Mouse (Mus musculus) hindbrain, embryonic 14.5 days (tissue): ENCODE results near the gene Usp32. TPM values are rescaled to one million over a fixed set of nuclear protein-coding genes. Genes with fewer than 3 reads are reported as not detected.

Experiments
- ATAC-seq: fragments of 200-750 bp; cut with Nextera tagmentation; 2 replicates; pipeline ENCODE4 v1.8.0; 2017; ENCODE audit warnings: moderate number of reproducible peaks, mild to moderate bottlenecking, moderate TSS enrichment, moderate library complexity; ENCODE audit not compliant: low FRiP score
- DNase-seq: peaks from one replicate; pipeline ENCODE4 v3.0.0-alpha.2; 2015; ENCODE audit warnings: low spot score
- H3K27ac ChIP-seq: fragments of 300-500 bp; sonication (generic); 2 replicates; pipeline ENCODE4 v1.5.1; 2014; ENCODE audit warnings: mild to moderate bottlenecking, moderate library complexity
- H3K27me3 ChIP-seq: fragments of 300-500 bp; sonication (generic); 2 replicates; pipeline ENCODE4 v1.6.1; 2014; ENCODE audit warnings: mild to moderate bottlenecking, low read length, mixed read lengths; ENCODE audit not compliant: control insufficient read depth, insufficient read depth
- H3K36me3 ChIP-seq: fragments of 300-500 bp; sonication (generic); replicated peaks from 2 replicates; pipeline ENCODE4 v1.6.1; 2014; ENCODE audit not compliant: control insufficient read depth, insufficient read depth
- H3K4me1 ChIP-seq: fragments of 300-500 bp; sonication (generic); replicated peaks from 2 replicates; pipeline ENCODE4 v1.6.1; 2014; ENCODE audit warnings: antibody characterized with exemption, low read length, mixed read lengths; ENCODE audit not compliant: control insufficient read depth, insufficient read depth
- H3K4me2 ChIP-seq: fragments of 300-500 bp; sonication (generic); replicated peaks from 2 replicates; pipeline ENCODE4 v1.6.1; 2014; ENCODE audit warnings: mild to moderate bottlenecking, moderate library complexity
- H3K4me3 ChIP-seq: fragments of 300-500 bp; sonication (generic); replicated peaks from 2 replicates; pipeline ENCODE4 v1.5.1; 2014; ENCODE audit warnings: mild to moderate bottlenecking, low read length
- H3K9ac ChIP-seq: fragments of 300-500 bp; sonication (generic); 2 replicates; pipeline ENCODE4 v1.6.1; 2014
- H3K9me3 ChIP-seq: fragments of 300-500 bp; sonication (generic); 2 replicates; pipeline ENCODE4 v1.6.1; 2016; ENCODE audit warnings: low read length; ENCODE audit not compliant: control insufficient read depth
- WGBS: fragments of 180-500 bp; shearing (Covaris S2); extraction: QIAGEN DNeasy Blood & Tissue Kit; methylation state at CpG from one replicate; pipeline ENCODE4 v1.1.7; 2014; 5-methylcytosine and 5-hydroxymethylcytosine counted together
- polyA plus RNA-seq: library from polyadenylated mRNA; unstranded; fragments of >200 nt; fragmentation: Nextera tagmentation; extraction: Ambion mirVana; gene quantifications from 2 replicates; pipeline ENCODE4 v1.2.1, GENCODE M21; 2014

Usp32 gene
- polyA plus RNA-seq, 1 experiment from 2014 or later: 18.8 TPM

DNA sequence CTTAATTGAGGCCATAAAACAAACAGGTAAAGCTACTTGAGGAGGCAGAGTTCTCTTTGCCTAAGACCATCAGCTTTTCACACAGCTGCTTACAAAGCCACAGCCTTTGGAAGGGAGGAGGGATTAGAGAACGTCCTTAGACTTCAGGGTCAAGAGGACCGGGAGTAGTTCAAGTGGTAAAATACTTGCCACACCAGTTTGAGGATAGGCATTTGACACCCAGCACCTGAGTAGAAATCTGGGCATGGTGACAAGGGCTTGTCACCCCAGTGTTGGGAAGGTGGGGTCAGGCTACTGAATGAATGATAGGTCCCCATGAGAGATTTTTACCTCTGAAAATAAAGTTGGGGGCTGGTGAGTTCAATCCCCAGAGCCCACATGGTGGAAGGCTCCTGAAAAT lies 187.3 kb downstream of the Usp32 start:
- no peak for ATAC-seq
- H3K27me3 ChIP-seq: peaks cover 18% of the 10 kb centered on the region
- no peak overlapping the region for H3K9ac ChIP-seq
- no peak overlapping the region for H3K4me2 ChIP-seq
- no peak overlapping the region for H3K4me3 ChIP-seq
- no peak overlapping the region for H3K27ac ChIP-seq
- H3K9me3 ChIP-seq: no peaks in the 10 kb centered on the region
- H3K36me3 ChIP-seq: no peaks in the 10 kb centered on the region
- no peak for DNase-seq
- H3K4me1 ChIP-seq: 0 out of 2 replicates have a peak, but pooled peaks cover 5% of the 10 kb centered on the region
- WGBS: 47% methylated on average over 2 of the region's 2 CpGs

- 42% methylated on average over 3 of the region's 3 CpGs for WGBS
- Histone ChIP-seq H3K4me2 (no peak overlapping the region), H3K4me3 (no peak overlapping the region), H3K9ac (no peak overlapping the region), H3K27me3 (peaks cover under 1% of the 10 kb centered on the region; the same call in 1 of the 2 replicates), H3K4me1 (peaks cover 25% of the 10 kb centered on the region), H3K9me3 (no peaks in the 10 kb centered on the region), H3K27ac (no peak overlapping the region), H3K36me3 (no peaks in the 10 kb centered on the region)
- DNase-seq (no peak), ATAC-seq (no peak)
These were observed 191.4 kb downstream of the Usp32 start for GRCm38 (mm10) chr11:84948526-84948925.

- no peaks in the 10 kb centered on the region for H3K36me3 ChIP-seq
- H3K9ac ChIP-seq: no peak overlapping the region
- peaks cover 5% of the 10 kb centered on the region; the same call in 1 of the 2 replicates for H3K27me3 ChIP-seq
- no peak for ATAC-seq
- peaks cover 29% of the 10 kb centered on the region for H3K4me1 ChIP-seq
- no peak overlapping the region for H3K4me3 ChIP-seq
- no peak for DNase-seq
- H3K9me3 ChIP-seq: no peaks in the 10 kb centered on the region
- no peak overlapping the region for H3K27ac ChIP-seq
- H3K4me2 ChIP-seq: no peak overlapping the region
- 36% methylated on average over 3 of the region's 3 CpGs for WGBS
These were observed 191.8 kb downstream of the Usp32 start for GRCm38 (mm10) chr11:84948114-84948513.

DNA sequence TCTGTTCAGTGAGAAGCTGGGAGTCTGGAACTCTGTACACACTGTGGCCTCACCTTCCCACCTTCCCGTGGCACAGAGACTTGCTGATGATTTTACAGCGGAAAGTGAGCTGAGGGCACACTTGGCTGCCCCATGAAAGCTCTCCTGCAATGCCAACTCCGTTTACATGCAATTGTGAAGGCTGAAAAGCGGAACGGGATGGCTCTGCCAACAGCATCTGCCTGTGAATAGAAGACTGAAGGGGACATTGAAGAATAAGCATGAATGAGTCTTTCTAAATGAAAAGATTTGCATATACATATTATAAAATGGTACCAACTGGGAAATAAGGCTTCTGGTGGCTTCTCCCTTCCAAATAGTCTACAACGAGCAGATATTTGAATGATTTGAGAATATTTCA lies 192.8 kb downstream of the Usp32 start:
- Histone ChIP-seq H3K9ac (no peak overlapping the region), H3K27ac (no peak overlapping the region), H3K9me3 (no peaks in the 10 kb centered on the region), H3K4me3 (no peak overlapping the region), H3K4me1 (peaks cover 30% of the 10 kb centered on the region), H3K27me3 (peaks cover 6% of the 10 kb centered on the region; the same call in 1 of the 2 replicates), H3K4me2 (no peak overlapping the region), H3K36me3 (no peaks in the 10 kb centered on the region)
- DNase-seq (no peak), ATAC-seq (no peak)
- WGBS: 52% methylated on average over 6 of the region's 6 CpGs

GRCm38 (mm10) chr11:84945841-84946240 lies 194.1 kb downstream of the Usp32 start:
- no peak for ATAC-seq
- Histone ChIP-seq H3K4me3 (no peak overlapping the region), H3K9me3 (no peaks in the 10 kb centered on the region), H3K4me2 (no peak overlapping the region), H3K4me1 (peaks cover 30% of the 10 kb centered on the region), H3K27me3 (peaks cover 6% of the 10 kb centered on the region; the same call in 1 of the 2 replicates), H3K27ac (no peak overlapping the region), H3K36me3 (no peaks in the 10 kb centered on the region), H3K9ac (no peak overlapping the region)
- WGBS: 63% methylated on average over 3 of the region's 3 CpGs
- DNase-seq: no peak

- Histone ChIP-seq H3K9ac (no peak overlapping the region), H3K4me3 (no peak overlapping the region), H3K36me3 (no peaks in the 10 kb centered on the region), H3K9me3 (no peaks in the 10 kb centered on the region), H3K4me1 (peaks cover 30% of the 10 kb centered on the region), H3K4me2 (no peak overlapping the region), H3K27me3 (peaks cover 6% of the 10 kb centered on the region; the same call in 1 of the 2 replicates), H3K27ac (no peak overlapping the region)
- ATAC-seq (no peak), DNase-seq (no peak)
- 6% methylated on average over 12 of the region's 12 CpGs for WGBS
These were observed 195.1 kb downstream of the Usp32 start for GRCm38 (mm10) chr11:84944639-84945435.

- peaks cover 34% of the 10 kb centered on the region for H3K4me1 ChIP-seq
- no peaks in the 10 kb centered on the region for H3K36me3 ChIP-seq
- H3K9me3 ChIP-seq: no peaks in the 10 kb centered on the region
- H3K9ac ChIP-seq: peak overlapping the region; percentile 39; the same call in 1 of the 2 replicates
- 3% methylated on average over 15 of the region's 15 CpGs for WGBS
- H3K4me2 ChIP-seq: peak overlapping the region; percentile 34
- no peak for ATAC-seq
- no peak overlapping the region for H3K27ac ChIP-seq
- peak; percentile 29 for DNase-seq
- peaks cover 6% of the 10 kb centered on the region; the same call in 1 of the 2 replicates for H3K27me3 ChIP-seq
- no peak overlapping the region for H3K4me3 ChIP-seq
These were observed 196.0 kb downstream of the Usp32 start for GRCm38 (mm10) chr11:84943948-84944347.

DNA sequence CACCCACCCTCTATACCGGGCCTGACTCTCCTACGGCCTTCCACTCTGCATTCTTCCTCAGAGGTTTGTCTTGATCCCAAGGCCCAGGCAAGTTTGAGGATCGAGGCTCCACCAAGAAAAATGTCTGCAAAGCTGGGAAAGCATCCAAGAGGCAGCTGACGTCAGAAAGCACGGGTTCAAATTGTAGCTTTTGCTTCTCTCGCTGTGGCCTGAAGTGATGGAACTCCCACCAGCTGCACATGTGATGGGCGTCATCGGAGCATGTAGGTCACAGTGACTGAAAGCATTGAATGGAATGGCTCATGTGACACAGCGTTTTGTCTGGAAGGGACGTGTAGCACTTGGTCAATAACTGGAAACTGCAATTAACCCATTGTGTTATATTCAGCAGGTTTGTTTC lies 199.8 kb downstream of the Usp32 start:
- no peak overlapping the region for H3K27ac ChIP-seq
- no peak for ATAC-seq

DNA sequence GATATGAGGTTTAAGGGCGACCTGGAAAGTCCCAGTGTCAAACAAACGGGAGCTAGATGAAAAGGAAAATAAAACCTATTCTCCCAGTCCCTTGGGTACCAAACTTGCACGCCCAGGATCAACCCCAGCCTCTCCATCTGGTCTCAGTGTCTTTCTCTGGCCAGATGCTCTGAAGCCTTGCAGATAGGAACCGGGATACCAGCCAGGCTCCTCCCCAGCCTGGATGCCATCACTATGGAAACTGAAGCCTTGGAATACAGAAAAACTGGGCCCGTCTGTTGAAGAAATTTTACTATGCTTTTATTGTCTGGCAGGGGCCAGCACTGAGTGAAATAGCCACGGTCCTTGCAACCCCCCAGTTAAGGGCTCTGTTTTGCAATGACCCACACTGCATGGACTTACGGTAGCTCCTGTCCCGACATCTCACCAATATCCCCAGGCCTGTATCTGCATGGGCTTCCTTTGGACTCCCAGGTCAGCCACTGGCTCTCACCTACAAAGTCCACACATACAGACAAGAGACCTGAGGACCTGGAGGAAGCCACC lies 200.4 kb downstream of the Usp32 start:
- Histone ChIP-seq H3K4me2 (no peak overlapping the region), H3K9ac (no peak overlapping the region), H3K27me3 (peaks cover 6% of the 10 kb centered on the region; the same call in 1 of the 2 replicates), H3K27ac (no peak overlapping the region), H3K9me3 (no peaks in the 10 kb centered on the region), H3K4me1 (peaks cover 19% of the 10 kb centered on the region), H3K4me3 (no peak overlapping the region), H3K36me3 (no peaks in the 10 kb centered on the region)
- WGBS: 44% methylated on average over 8 of the region's 8 CpGs
- ATAC-seq: peak; percentile 31; the same call in 1 of the 2 replicates
- peak; percentile 57 for DNase-seq

More for the DNA sequence above, 199.8 kb downstream of the Usp32 start:
- H3K9me3 ChIP-seq: no peaks in the 10 kb centered on the region
- H3K4me2 ChIP-seq: no peak overlapping the region
- H3K36me3 ChIP-seq: no peaks in the 10 kb centered on the region
- H3K27me3 ChIP-seq: peaks cover 6% of the 10 kb centered on the region; the same call in 1 of the 2 replicates
- H3K4me1 ChIP-seq: peaks cover 25% of the 10 kb centered on the region
- 63% methylated on average over 10 of the region's 10 CpGs for WGBS
- no peak overlapping the region for H3K4me3 ChIP-seq
- H3K9ac ChIP-seq: no peak overlapping the region
- DNase-seq: no peak
